Mouse (Mus musculus) brain, adult 10 weeks (tissue): ENCODE results near the gene 1600012H06Rik. TPM values are rescaled to one million over a fixed set of nuclear protein-coding genes. Genes with fewer than 3 reads are reported as not detected.

Experiments
- polyA plus RNA-seq: library from polyadenylated mRNA; stranded (reverse); fragments of 350-450 nt; fragmentation: Illumina TruSeq; extraction: RNeasy Lipid Tissue Mini Kit (QIAGEN cat#74804); gene quantifications from one replicate; pipeline ENCODE4 v1.2.3, GENCODE M21; 2015; ENCODE audit warnings: low read depth, low replicate concordance

1600012H06Rik gene
- polyA plus RNA-seq = 21.6 TPM

DNA sequence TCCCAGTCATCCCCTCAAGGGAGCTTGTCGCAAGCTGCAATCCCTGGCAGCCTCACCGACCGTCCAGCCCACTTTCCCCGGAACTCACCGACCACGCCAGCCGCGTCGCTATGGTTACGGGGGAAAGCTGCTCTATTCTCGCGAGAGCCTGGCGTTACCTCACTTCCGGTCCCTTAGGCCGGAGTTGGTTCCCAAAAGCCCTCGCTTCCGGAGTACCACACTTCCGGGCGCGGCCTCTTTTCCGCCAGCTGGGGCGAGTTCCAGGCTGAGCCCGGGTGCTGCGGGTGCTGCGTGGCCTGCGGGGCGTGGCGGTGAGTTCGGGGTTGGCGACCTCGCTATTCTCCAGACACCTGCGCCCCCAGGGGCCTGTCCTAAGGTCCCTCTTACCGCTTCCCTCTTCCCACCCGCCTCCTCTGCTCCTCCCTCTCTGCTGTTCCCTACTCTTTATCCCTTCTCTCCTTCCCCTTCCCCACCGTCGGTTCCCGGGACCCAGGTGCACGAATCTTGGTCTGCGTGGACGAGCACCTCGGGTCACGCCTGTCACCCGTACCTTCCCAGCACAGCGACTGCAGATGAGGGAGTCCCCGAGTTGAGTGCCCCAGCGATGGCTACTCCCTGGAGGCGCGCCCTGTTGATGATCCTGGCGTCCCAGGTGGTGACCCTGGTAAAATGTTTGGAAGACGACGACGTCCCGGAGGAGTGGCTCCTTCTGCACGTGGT lies at the start of gene 1600012H06Rik, which contains the start of gene Wdr27:
Gene 1600012H06Rik, plus strand, starts transcription at position 176 of the 720 bp plus-strand sequence.
Gene Wdr27, minus strand, starts transcription at position 150 of the 720 bp plus-strand sequence.

DNA sequence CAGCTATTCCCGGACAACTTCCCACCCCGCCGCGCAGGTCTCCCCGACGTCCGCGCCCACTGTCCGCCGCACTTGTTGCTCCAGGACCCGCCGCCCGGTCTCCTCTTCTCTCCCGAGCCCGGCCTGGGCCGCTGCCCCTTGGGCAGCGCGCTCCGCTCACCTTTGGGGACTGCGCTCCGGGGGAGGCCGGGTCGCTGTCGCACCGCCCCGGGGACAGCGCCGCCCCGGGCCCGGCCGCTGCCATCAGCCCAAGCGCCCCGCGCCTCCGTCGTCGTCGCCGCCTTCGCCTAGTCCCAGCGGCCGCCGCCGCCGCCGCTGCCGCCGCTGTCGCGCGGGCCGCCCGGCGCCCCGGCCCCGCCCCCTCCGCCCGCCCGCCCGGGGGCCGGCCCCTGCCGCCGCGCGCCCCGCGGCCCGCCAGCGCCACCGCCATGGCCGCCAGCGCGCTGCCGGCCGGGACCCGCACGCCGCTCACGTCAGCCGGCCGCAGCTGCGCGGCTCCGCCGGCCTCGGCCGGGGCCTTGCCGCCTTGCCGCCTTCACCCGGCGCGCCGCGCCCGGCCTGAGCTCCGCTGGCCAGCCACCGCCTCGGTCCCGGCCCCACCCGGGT lies 18.1 kb downstream of the 1600012H06Rik start, which contains the start of gene Phf10:
Gene Phf10, minus strand, starts transcription at position 323 of the 606 bp plus-strand sequence.

DNA sequence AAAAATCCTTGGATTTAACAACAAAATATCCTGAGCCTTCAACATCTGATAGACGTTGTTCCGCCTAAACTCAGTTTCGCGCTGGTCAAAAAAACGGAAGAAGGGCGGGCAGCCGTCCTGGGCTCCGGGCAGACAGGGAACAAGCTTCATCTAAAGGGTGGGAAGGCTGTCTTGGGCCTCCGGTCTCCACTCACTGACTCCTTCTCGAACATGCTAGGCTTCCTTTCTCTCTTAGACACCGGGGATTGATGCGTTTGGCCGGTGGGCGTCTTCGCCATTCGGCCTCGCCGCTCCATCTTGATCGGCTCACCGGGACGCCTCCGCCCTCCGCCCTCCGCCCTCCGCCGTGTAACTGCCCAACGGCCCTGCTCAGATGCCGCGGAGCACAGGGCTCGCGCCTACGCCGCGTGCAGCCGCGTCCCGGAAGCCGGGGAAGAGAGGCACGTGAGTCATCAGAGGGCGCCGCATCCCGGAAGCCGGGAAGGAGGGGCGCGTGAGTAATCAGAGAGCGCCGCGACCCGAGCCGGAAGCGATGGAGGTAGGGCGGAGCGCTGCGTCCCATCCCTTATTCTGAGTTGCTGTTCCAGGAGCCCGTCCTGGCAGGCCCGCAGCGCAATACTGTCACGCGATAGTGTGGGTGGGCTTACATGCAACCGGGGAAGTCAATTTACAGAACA lies 35.5 kb downstream of the 1600012H06Rik start, which contains the start of the genes 9030025P20Rik and Gm3417:
Gene 9030025P20Rik, plus strand, starts transcription at position 107 of the 677 bp plus-strand sequence.
Gene Gm3417, minus strand, starts transcription at position 429 of the 677 bp plus-strand sequence.

Other genes with a start within 250 kb of the 1600012H06Rik start
- 3.2 TPM for gene Thbs2, start 248.9 kb upstream of the 1600012H06Rik start, polyA plus RNA-seq
- 6.6 TPM for gene Wdr27, start within 50 bp of the 1600012H06Rik start, polyA plus RNA-seq
- gene Phf10, start 18.1 kb downstream of the 1600012H06Rik start, polyA plus RNA-seq = 48.7 TPM
- gene 9030025P20Rik, start 35.3 kb downstream of the 1600012H06Rik start, polyA plus RNA-seq = 6.1 TPM
- gene Gm3417, start 35.6 kb downstream of the 1600012H06Rik start, polyA plus RNA-seq = not detected
- gene Gm3435, start 67.0 kb downstream of the 1600012H06Rik start, polyA plus RNA-seq = 4.3 TPM
- gene Ermard, start 98.0 kb downstream of the 1600012H06Rik start, polyA plus RNA-seq = 42.5 TPM
- not detected for gene Tcte3, start 98.3 kb downstream of the 1600012H06Rik start, polyA plus RNA-seq
- gene Gm3448, start 98.4 kb downstream of the 1600012H06Rik start, polyA plus RNA-seq = 1.9 TPM